Mouse (Mus musculus) right cerebral cortex, postnatal 25 days (tissue): ENCODE measurements at regions not wholly inside any gene's neighbourhood (a gene's known extent, or its start where the extent isn't known, plus 50 kb on each side); places are given as distances from the start of the nearest gene placed in this dataset.

Source experiments
- DNase-seq: peaks from one replicate; pipeline ENCODE4 v3.0.0; 2022

GRCm38 (mm10) chr3:119958799-119959467 lies 174.7 kb upstream of the Ptbp2 start:
- no peak for DNase-seq

- DNase-seq: no peak
Measured at GRCm38 (mm10) chr3:119957529-119957928, 173.3 kb upstream of the Ptbp2 start.

GRCm38 (mm10) chr3:119955745-119956615 lies 171.7 kb upstream of the Ptbp2 start:
- DNase-seq: peak; percentile 22

GRCm38 (mm10) chr3:119950721-119951120 lies 166.5 kb upstream of the Ptbp2 start:
- no peak for DNase-seq

GRCm38 (mm10) chr3:119950070-119950469 lies 165.8 kb upstream of the Ptbp2 start:
- no peak for DNase-seq

GRCm38 (mm10) chr3:119949620-119950019 lies 165.4 kb upstream of the Ptbp2 start:
- no peak for DNase-seq

GRCm38 (mm10) chr3:119949041-119949470 lies 164.8 kb upstream of the Ptbp2 start:
- peak; percentile 27 for DNase-seq

- DNase-seq: no peak
Measured at GRCm38 (mm10) chr3:119947126-119947525, 162.9 kb upstream of the Ptbp2 start.

GRCm38 (mm10) chr3:119944115-119944514 lies 159.8 kb upstream of the Ptbp2 start:
- no peak for DNase-seq

- no peak for DNase-seq
Measured at GRCm38 (mm10) chr3:119939091-119939490, 154.8 kb upstream of the Ptbp2 start.

GRCm38 (mm10) chr3:119938425-119938824 lies 154.2 kb upstream of the Ptbp2 start:
- no peak for DNase-seq

GRCm38 (mm10) chr3:119936526-119936925 lies 152.3 kb upstream of the Ptbp2 start:
- no peak for DNase-seq

GRCm38 (mm10) chr3:119933049-119933511 lies 148.8 kb upstream of the Ptbp2 start:
- DNase-seq: no peak

- no peak for DNase-seq
Measured at GRCm38 (mm10) chr3:119928281-119928680, 144.0 kb upstream of the Ptbp2 start.

GRCm38 (mm10) chr3:119919501-119920141 lies 135.4 kb upstream of the Ptbp2 start:
- DNase-seq: no peak

- DNase-seq: no peak
Measured at GRCm38 (mm10) chr3:119915984-119916865, 132.0 kb upstream of the Ptbp2 start.

- no peak for DNase-seq
Measured at GRCm38 (mm10) chr3:119911532-119911931, 127.3 kb upstream of the Ptbp2 start.

- no peak for DNase-seq
Measured at GRCm38 (mm10) chr3:119904244-119904643, 120.0 kb upstream of the Ptbp2 start.

- DNase-seq: no peak
Measured at GRCm38 (mm10) chr3:119895141-119895540, 110.9 kb upstream of the Ptbp2 start.

GRCm38 (mm10) chr3:119894035-119894434 lies 109.8 kb upstream of the Ptbp2 start:
- no peak for DNase-seq

GRCm38 (mm10) chr3:119893165-119893910 lies 109.1 kb upstream of the Ptbp2 start:
- DNase-seq: peak; percentile 8
